Mouse (Mus musculus) G1E-ER4 (cell line): Measurements from ENCODE around the gene Tanc2. TPM values are rescaled to one million over a fixed set of nuclear protein-coding genes. Genes with fewer than 3 reads are reported as not detected.

Source experiments
- GATA1 ChIP-seq: IDR thresholded peaks from one replicate; pipeline ENCODE4 v1.8.0; 2012; ENCODE audit warnings: low read length, inconsistent platforms
- polyA plus RNA-seq: library from polyadenylated mRNA; stranded (reverse); fragments of >175 nt; gene quantifications from 2 replicates; pipeline ENCODE4 v1.2.3, GENCODE M21; 2012

Gene Tanc2
- polyA plus RNA-seq: not detected in 2 replicates

DNA sequence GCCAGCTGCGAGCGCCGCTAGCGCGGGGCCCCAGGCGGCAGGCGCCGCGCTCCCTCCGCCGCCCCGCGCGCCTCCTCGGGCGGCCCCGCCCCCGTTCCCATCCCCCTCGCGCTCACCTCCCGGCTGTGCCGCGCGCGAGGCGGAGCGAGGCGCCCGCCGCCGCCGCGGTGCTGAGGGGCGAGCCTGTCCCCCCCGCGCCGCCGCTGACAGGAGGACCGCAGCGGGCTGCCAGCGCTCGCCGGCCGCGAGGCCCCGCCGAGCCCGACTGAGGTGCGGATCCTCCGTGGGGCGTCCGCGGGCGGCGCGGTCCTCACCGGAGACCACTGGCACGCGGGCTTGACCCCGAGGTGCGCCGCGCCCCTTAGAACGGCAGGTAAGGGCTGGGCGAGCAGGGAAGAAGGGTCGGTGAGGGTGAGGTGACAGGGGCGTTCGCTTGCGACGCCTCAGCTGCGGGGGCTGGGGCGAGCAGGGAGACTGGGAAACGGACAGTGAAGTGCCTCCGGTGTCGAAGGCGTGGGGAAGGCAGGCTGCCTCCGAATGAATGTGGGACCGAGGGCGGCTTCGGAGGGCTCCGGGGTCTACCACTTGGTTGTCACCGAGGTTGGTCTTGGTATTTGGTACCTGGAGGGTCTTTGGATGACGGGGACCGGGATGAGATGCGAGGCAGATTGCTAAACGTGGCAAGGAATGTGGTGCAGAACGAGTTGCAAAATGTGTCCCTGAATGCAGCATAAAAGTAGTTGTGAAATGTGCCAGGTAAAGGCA, at the start of gene Tanc2:
Gene Tanc2 (plus strand): TSS at position 110 of the 765 bp plus-strand sequence.
- TF ChIP-seq GATA1: no peak

DNA sequence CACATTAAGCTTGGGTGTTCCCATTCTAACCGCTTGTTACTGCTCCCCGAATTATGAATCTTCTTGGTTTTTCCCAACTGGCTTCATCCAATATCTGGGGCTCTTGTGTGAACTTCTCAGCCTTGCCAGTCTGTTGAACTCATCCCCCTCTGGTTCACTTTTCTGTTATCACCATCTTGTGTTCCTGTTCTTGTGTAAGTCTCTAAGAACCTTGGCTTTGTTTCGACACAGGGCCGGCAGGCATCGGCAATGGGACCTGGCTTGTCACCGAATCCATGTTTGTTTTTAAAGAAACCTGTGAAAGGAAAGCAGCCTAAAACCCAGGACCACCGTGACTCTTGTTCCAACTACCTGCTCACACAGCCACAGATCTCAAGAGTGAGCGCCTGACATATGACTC, 49.0 kb upstream of the Tanc2 start:
- TF ChIP-seq GATA1: no peak

DNA sequence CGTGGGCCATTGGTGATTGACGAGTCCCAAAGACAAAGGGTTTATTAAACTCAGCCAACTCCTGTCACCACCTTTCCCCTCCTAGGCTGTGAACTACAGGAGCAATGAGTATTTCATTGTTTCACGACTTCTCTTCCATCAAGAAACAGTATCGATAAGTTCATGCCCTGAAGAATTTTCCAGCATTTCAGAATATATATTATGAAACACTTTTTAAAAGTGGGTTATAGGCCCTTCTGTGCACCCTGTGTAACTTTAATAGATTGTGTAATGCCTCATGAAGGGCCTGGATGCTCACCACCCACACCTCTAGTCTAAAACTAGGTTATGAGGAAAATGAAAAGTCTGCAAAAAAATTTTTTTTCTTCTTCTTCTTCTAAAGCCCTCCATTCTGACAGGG, 48.4 kb upstream of the Tanc2 start:
- no peak for TF ChIP-seq GATA1

DNA sequence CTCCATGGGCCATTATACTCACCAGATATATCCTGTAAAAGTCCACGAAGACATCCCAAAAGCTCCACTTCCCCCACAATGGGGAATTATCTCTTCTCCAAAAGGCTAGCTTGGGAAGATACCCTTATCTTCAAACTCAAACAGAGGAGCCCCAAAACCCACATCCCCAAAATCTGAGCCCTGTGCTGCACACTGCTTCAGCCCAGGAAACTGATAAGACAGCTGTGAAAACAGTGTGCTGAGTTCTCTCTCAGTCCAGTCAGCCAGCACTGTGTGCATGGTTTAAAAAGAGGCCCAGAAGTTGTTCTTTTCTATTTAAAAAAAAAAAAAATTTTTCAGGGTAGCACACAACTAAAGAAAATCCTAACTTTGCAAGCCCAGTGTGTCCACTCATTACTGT, 47.7 kb upstream of the Tanc2 start:
- TF ChIP-seq GATA1: no peak

DNA sequence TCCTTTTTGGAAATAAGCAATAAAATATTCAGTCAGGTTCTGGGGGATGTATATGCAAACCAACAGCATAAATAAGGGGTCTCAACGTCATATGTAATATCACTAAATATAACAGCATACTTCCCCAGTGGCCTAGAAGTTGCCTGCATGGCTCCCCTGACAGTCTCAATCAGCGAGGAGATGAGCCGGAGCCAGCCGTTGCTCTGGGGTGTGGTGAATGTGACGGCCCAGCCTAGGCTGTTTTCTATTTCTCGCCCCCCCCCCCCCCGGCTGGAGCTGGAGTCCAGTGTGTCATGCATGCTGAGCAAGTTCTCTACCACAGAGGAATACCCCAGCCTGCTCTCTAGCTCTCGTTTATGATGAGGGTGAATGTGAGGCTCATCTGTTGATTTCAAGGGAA, 44.0 kb upstream of the Tanc2 start:
- TF ChIP-seq GATA1: no peak

DNA sequence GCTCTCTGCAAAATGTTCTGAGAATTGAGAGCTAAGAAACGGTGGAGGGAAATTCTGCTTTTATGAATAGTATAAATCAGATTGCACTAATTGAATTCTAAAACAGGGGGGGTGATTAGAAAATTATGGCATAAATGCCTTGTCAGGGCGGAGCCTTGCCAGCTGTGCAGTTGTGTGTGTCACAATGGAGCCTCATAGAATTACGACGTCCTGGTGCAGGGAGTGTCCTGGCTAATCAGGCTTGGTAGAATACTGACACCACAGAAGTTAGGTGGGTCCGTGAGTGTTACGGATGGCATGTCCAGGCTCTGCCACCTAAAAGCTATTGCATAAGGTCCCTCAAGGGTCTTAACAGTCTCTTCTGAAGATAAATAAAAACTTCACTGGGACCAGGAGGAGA, 43.4 kb upstream of the Tanc2 start:
- no peak for TF ChIP-seq GATA1

DNA sequence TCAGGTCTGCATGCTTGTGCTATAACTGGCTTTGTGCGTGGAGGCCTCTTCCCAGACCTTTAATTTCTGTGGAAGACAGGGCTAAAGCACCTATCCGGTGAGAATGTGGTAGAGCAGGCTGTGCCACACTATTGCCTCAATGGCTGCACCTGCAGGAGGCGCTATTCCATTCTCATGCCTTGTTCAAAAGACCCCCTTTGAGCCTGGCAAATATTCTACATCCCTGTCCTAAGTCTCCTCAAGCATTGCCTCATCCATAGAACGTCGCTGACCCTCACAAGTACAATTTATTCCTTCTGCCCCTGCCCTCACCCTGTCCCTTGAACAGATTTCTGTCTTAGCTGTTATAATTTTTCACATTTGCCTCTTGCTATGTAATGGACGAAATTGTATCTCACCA, 41.4 kb upstream of the Tanc2 start:
- TF ChIP-seq GATA1: no peak

DNA sequence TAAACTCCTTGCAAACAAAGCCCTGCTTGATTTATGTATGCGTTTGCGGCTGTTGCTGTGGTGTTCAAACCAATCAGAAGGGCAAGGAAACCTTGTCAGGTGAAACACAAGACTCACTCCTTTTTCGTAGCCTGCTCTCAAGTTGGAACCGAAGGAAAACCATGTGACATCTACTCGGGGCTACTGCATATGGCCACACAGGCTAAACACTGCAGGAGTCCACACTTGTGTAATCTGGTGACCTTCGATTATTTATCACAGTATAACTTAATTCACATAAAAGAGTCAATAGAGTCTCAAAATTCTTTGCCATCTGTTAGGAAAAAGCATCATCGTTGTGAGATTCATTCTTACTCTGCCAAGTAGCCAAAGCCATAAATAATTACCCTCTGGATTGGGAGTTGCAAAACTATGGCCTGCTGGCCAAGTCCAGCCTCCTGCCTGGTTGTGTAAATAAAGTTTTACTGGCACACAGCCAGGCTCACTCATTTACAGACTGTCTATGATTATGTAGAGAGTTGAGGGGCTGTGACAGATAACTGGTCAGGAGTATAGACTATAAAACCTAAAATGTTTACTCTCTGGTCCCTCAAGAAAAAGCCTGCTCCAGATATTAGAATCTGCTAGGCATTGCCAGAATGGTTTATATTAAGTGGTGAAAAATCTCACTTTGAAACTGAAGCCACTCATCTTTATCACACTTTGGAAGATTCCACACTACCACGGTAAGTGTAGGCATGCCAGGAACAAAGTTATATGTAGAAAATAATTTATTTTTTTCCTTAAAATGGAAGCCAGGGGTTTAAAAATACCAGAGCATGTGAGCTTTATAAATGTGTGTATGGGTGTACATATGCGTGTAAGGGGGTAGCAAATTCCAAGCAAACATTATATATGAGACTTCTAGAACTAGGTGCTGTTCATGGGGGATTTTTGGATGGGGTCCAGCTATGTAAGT, 40.3 kb upstream of the Tanc2 start:
- TF ChIP-seq GATA1: no peak

DNA sequence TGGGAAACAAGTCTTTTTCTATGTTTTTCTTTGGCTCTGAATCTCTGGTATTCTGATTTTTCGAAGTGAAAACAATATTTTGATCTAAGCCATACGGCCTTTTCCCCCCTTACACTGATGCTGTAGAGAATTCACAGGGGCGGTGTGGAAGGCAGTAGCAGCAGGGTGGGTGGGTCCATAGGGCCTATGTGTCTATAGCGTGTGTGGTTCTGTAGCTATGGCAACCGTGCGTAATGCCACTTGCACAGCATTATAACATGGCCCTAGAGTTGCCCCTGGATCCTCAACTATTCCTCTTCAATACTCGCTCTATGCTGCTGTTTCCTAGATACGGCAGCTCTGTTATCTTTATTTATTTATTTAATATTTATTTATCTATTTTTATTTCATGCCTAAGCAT, 32.5 kb upstream of the Tanc2 start:
- no peak for TF ChIP-seq GATA1

DNA sequence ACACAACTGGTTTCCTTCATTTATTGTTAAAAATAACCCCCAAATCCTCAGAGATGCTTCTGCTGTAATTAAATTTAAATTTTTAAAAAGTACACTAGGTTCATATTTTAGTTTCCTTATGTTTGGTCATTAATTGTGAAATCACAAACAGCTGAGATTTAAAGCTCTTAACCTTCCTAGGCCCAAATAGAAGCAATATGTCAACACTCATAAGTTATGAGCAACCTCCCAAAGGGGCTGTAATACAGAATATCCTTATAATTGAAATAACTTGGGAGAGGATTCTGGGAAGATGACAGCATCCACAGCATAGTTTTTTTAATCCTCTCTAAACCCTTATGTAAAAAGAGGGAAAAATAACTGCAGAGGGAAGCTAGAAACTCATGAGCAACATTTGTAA, 31.7 kb upstream of the Tanc2 start:
- TF ChIP-seq GATA1: no peak

DNA sequence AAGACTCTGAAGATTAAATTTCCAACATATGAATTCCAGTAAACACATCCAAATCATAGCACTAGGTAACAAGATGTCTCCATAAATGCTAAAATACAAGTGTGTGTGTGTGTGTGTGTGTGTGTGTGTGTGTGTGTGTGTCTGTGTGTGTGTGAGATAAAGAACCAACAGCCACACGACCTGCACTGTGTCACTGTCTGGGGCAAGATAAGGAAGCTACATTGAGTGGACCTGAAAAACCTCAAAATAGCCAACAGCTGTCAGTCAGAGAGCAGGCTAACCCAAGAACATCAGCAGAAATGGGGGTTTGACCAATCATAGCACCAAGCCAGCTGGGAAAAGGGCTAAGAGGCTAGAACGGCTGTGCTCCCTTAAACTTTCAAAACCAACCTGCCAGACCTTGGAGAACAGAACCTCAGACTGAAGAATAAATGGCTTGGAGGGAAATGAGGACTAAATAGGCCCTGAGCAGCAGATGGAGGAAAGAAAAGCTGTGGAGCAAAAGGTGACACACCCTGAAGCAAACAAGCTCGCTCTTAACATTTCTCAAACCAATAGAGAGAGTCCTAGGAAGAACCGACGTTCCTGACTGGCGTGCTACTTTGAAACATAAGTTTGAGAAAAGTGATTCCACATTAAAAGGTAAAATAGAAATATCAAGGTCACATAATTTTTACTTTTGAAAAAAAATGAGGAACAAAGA, 30.8 kb upstream of the Tanc2 start:
- TF ChIP-seq GATA1: no peak

DNA sequence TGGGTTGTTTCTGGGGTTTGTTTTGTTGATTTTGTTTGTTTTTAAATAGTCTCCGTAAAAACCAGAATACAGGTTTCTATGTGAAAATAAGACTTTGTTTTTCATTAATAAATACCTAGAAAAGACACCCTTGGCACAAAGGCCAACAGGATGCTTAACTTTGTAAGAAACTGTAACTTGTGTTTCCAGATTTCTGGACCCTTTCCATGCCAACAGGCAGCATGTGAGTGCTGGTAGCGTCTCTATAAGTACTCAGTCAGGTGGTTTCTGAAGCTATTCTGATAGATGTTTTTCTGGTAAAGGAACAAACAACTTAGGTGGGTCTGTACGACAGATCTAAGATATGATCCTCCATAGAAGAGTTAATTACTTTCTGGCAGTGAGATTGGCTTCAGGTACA, 26.2 kb upstream of the Tanc2 start:
- TF ChIP-seq GATA1: no peak

DNA sequence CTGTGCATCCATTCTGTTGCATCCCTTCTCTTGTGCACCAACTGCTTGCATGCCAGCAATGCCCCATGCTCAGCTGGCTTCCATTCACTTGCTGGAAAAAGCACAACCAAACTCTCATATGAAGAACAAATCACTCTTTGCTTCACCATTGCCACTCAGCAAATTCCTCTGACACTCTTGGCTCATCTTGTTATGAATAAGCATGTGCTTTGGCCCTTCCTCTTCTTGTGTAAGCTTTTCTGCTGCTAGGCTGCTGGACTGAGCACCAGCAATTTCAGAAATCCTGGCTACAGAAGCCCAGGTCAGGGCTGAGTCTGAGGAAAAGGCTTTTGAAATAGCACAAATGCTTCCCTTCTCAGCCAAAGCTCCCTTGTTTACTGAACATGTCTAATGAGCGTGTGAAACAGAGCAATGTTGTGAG, 22.6 kb upstream of the Tanc2 start:
- TF ChIP-seq GATA1: no peak

DNA sequence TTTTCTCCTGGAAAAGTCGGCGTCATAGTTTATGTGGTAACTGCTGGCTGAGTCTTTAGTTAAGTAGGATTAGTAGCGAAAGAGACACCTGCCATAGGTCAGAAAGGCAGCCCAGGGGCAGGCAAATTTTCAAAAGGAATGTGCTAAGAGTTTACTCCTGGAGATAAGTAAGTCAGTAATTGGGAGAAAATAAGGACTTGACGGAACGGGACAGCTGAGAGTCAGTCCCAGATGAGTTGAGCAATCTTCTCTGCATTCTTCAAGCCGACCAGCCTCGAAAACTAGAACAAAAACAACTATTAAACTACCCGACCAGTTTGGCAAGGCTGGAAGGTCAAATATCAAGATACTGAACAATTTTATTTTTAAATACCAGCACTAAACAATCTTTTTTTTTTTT, 17.8 kb upstream of the Tanc2 start:
- no peak for TF ChIP-seq GATA1

DNA sequence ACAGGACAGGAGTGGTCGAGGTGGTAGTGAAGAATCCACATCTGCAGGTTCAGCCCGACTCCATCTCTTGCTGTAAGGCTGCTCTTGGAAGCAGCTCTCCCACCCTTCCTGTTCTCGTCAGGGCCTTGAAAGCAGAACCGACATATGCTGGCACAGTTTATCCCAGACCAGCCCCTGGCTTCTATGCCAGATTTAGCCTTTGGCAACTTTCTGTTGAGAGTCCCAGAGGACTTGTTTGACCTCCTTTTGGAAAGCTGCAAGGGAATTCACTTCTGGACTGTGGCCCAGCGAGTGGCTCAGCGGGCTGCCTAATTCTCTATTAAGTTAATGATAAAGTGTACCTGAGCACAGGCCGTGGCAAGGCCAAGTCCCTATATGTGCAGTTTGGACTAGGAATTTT, 15.5 kb upstream of the Tanc2 start:
- no peak for TF ChIP-seq GATA1

DNA sequence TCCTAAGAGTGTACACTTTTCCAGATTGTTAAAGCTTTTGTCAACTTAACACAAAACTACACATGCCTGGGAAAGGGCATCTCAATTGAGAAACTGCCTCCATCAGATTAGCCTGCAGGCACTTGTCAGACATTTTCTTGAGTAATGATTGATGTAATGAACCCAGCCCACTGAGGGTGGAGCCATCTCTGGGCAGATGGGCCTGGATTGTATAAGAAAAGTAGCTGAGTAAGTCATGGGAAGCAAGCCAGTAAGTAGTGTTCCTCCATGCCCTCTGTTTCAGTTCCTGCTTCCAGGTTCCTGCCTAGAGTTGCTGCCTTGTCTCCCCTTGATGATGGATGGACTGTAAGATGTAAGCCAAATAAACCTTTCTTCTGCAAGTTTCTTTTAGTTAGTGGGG, 12.6 kb upstream of the Tanc2 start:
- no peak for TF ChIP-seq GATA1
